Mouse (Mus musculus): Measurements from ENCODE around the gene Gbp7. TPM values are rescaled to one million over a fixed set of nuclear protein-coding genes. Genes with fewer than 3 reads are reported as not detected.
"Not testable (repeated sequence)": the region's sequence is repeated elsewhere in the genome, so short reads cannot be mapped to it uniquely, and the experiment has no call there.

Gene Gbp7
- total RNA-seq (2021) = 10 to 100 TPM; 12.6 to 17.9 TPM
- long read RNA-seq, experiment 1, transcript Gbp7-202 (11 exons, 2,497 nt) = major isoform, 12 of 14 reads
- long read RNA-seq, experiment 1, partial matches to known transcripts = 1 of 14 reads
- long read RNA-seq, experiment 1, other reads (novel, unspliced or antisense) = 1 of 14 reads
- long read RNA-seq, experiment 2, transcript Gbp7-202 (11 exons, 2,497 nt) = major isoform, 20 of 22 reads
- long read RNA-seq, experiment 2, partial matches to known transcripts = 0 of 22 reads
- long read RNA-seq, experiment 2, other reads (novel, unspliced or antisense) = 2 of 22 reads

- peak; percentile 40 to 50 for DNase-seq (ENCODE audit: low spot score in 2 of 2)
Measured at GRCm38 (mm10) chr3:142530087-142530953, at the start of gene Gbp7. Gene Gbp7 (plus strand): TSS chr3:142530342.

- peak; percentile 63 for DNase-seq (ENCODE audit: low spot score in 2 of 2)
Measured at GRCm38 (mm10) chr3:142490465-142490864, 39.7 kb upstream of the Gbp7 start.

DNA sequence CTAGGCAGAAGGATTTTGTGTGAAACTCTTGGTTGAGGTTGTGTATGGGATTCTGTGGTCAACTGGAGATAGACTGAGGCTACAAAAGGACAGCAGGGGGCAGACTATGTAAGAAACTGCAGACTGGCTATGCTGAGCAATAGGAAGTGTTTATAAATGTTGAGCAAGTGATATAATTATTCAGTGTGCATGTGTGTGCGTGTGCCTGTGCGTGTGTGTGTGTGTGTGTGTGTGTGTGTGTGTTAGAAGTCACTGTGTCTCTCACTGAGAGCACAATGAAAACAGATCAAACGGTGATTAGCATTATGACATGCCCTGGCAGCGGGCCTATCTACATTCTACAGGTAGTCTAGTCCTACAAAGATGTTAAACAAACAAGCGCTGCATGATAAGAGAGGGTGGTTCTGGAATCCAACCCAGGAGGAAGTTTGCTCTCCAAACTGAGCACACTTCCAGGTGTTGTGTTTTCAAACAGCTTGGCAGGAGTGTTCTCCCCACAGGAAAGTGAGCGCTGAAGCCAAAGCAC, 36.5 kb upstream of the Gbp7 start, which contains the start of gene Gbp5:
Gbp5 (plus strand) TSS at position 443 of the 526 bp plus-strand sequence.
- peak; percentile 35 to 44 for DNase-seq (ENCODE audit: low spot score in 2 of 2)

DNA sequence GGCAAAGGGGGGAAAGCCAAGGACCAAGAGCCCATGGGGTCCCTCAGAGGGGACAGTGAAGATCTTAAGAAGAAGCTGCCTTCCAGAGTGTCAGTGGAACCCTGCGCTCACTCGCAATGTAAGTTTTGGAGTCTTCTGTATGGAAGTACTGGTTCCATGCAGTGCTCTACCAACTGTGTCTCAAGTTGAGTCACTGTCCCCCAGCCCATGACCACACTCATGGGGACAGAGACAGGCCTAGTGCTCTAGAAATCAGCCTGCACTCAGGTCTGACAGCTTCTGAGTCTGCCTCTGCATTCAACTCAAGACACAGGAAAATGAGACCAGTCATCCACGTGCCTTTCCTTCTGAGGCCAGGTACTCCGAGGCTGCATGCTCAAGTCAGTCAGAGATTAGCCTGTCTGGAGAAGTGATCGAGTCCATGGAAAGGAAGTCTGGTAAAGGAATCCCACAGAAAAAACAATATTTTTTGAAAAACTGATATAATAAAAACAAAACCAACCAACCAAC, 34.9 kb upstream of the Gbp7 start:
- DNase-seq (ENCODE audit: low spot score in 2 of 2) = no peak

DNA sequence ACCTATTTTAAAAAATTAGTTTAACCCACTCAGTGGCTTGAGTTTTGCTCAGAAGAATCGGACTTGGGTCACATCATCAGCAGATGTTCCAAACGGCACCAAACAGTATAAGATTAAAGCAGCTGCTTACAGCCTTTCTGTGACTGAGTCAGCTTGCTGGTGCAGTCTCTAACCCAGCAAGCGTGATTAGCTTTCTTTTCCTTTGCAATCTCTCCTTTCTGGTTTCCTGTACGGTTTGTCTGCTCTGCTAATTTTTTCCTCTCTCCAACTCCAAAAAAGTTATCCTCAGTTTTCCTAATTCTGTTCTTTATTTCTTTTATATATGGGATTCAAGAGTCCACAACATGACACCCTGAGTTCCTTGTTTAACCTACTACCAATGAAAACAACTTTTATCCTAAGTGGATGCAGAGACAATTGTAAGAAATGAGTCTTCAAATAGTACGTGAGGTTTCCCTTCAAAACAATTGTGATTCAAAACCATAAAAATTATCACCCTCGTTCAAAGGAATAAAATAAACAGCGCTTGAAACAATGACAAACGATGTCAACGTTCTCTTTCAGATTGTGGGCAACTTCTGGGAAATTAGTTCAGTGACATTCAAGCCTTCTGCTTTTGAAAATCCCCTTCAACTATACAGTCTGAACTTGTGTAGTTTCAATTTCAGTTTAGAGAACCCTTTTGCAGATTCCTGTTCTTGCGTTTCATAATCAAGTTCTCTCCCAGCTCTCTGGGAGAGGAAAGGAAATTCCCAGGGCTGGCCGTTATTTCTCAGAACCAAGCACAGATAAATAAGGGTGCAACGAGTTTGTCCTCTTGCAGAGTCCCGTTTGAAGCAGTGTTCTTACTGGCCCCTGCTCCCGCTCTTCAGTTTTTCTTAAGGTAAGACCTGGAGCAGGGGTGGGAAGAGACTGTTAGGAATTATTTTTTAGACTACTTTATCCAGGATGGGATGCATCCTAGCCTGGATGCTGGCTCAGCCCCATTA, 33.7 kb upstream of the Gbp7 start:
- DNase-seq (ENCODE audit: low spot score in 2 of 2) = no peak

DNA sequence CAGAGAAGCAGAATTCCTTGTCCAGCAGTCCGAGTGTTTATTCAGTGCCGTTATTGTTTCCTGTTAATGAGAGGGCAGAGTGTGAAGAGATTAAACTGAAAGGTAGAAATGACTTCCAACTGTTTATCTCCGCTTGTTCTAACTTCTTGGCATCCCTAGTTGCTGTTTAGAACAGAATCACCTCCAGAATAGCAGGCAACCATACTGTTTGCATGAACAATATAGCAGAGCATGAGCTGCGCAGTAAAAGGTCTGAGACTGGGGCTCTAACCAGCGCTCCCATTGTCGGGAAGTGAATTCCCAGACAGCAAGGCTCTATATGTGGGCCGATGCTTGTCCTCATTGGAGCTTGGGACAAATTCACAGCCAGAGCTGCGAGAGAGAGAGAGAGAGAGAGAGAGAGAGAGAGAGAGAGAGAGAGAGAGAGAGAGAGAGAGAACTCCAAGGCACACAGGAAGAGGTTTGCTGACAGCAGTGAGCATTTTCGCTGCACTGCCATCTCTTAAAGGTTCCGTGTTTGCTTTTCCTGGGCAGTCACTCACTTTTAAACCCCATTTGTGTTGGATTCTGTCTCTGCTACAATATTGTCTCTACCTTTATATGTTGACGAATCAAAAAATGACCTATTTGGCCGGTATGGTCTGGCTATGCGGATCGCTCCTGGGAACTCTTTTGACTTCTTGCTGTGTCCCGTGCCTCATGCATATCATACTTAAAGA, 32.9 kb upstream of the Gbp7 start:
- no peak for DNase-seq (ENCODE audit: low spot score in 2 of 2)

GRCm38 (mm10) chr3:142498941-142499340, 31.2 kb upstream of the Gbp7 start:
- no peak for DNase-seq (ENCODE audit: low spot score in 2 of 2)

DNA sequence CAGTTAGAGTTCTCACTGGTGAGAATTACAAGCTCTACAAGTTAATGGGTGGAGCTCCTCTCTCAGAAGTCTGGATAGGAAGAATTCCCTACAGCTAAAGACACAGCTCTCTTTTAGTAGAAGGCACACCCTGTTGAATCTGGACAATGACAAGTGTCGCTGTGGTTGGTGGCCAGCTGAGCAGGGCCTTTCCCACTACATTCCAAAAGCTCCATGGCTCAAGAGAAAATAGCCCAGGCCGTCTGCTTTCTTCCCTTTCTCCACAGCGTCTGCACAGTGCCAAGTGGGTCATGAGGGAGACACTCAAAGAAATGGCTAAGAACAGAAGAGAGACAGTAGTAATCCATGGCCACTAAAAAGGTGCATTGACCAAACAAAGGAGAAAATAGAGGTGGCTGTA, 2.0 kb upstream of the Gbp7 start:
- no peak for DNase-seq (ENCODE audit: low spot score in 2 of 2)

GRCm38 (mm10) chr3:142529597-142529996, 545 bp upstream of the Gbp7 start:
- no peak for DNase-seq (ENCODE audit: low spot score in 2 of 2)

DNA sequence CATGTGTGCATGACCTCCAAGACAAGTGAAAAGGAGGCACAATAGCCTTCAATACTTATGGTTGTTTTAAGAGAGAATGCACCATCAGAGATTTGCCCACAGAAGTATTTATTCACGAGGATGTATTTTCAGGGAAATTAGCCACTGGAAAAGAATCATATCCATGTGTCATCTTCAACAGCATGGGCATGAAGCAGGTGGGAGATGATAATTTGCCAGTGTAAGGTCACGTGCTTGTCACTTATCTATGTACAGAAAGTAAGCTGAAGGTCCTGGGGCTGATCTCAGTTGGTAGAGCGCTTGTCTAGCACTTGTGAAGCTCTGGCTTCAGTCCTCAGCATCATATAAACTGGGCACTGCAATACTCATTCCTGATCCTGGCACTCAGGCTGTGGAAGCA, 1.5 kb downstream of the Gbp7 start:
- DNase-seq (ENCODE audit: low spot score in 2 of 2) = no peak

- no peak for DNase-seq (ENCODE audit: low spot score in 2 of 2)
Measured at GRCm38 (mm10) chr3:142533185-142533584, 3.0 kb downstream of the Gbp7 start.

DNA sequence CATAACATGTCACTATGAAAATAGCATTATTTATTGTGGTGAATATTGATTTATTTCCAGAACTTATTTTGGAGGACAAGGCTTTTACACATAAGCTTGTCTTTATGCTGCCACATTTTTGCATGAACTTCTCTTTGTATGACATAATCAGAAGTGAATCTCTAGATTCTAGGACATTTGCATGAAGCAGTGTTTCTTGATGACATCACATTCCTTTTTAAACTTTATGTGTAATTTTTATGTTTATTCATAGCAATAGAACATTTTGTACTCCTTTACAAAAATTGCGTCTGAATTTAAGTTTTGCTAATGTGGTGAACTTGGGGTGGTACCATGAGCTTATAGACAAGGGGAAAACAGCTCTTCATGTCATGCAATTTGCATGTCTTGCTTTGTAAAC, 5.5 kb downstream of the Gbp7 start:
- DNase-seq (ENCODE audit: low spot score in 2 of 2) = no peak

DNA sequence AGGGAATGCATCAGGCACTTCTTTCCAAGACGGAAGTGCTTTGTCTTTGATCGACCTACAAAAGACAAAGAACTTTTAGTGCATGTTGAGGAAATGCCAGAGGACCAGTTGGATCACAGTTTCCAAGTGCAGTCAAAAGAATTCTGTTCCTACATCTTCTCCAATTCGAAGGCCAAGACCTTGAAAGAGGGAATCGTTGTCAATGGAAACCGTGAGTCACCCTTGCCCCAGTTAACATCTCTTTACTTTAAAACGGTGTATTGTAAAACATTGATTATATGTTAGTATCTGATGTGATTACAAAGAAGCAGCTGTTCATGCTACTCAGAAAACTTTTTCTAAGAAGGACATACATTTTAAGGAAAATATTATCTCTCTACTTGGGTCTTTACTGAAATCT, 11.2 kb downstream of the Gbp7 start:
- DNase-seq (ENCODE audit: low spot score in 2 of 2) = no peak

GRCm38 (mm10) chr3:142542776-142543175, 12.6 kb downstream of the Gbp7 start:
- DNase-seq (ENCODE audit: low spot score in 2 of 2) = not testable (repeated sequence)

DNA sequence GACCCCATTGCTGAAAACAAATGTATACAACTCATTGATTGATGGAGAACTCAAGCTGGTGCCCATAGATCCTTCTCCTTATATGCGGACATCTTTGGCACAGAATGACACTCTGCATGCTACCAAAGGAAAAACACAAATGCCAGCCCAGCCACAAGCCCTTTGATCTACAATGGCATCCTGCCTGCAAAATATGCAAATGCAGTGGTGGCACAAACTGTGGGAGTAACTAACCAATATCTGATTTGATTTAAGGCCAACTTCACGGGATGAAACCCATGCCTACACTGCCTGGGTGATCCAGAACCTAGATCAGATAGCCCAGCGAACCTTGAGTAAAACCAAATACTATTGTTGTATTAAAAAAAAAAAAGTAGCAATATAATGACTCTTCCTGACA, 16.5 kb downstream of the Gbp7 start:
- no peak for DNase-seq (ENCODE audit: low spot score in 2 of 2)

GRCm38 (mm10) chr3:142550052-142550676, 20.0 kb downstream of the Gbp7 start:
- DNase-seq (ENCODE audit: low spot score in 2 of 2) = no peak

GRCm38 (mm10) chr3:142554601-142555000, 24.5 kb downstream of the Gbp7 start:
- DNase-seq (ENCODE audit: low spot score in 2 of 2) = no peak

- DNase-seq (ENCODE audit: low spot score in 2 of 2) = no peak
Measured at GRCm38 (mm10) chr3:142555623-142556022, 25.5 kb downstream of the Gbp7 start.

- DNase-seq (ENCODE audit: low spot score in 2 of 2) = peak in 1 of 2 experiments; percentile 6
Measured at GRCm38 (mm10) chr3:142559632-142560228, 29.6 kb downstream of the Gbp7 start, which contains the start of gene Gbp3. Gene Gbp3 (plus strand): TSS chr3:142560026.
